Mouse (Mus musculus): Measurements from ENCODE around the gene Pet117.

DNA sequence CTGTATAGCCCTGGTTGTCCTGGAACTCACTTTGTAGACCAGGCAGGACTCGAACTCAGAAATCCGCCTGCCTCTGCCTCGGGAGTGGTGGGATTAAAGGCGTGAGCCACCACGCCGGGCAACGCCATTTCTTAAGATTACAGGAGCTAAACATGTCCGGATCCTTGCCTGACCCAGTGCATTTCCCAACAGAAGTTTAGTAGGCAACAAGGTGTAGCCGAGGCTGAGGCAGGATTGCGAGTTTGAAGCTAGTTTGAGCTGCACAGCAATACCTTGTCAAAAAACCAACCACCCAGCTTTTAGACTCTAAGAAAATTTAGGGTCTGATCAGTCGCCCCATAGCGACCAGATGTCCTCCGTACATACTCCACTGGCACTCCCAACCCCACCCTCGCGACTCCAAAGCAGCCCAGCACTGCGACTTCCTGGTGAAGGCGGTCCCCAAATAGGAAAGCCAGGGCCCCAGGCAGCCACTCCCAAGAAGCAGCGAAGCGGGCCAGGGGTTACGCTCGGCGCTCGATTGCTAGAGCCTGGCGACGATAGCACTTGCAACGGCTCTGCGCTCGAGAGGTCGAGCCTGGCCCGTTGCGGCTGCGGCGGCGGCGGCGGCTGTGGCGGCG, at the start of gene Pet117, which contains the start of gene Kat14:
- TF ChIP-seq CTCF (conservative IDR thresholded peaks at IDR 0.05; ENCODE audit: low read length) (no peak), NANOG (IDR thresholded peaks at IDR 0.05; ENCODE audit: borderline replicate concordance, low read length) (no peak)
